Mouse (Mus musculus) intestine, postnatal 0 days (tissue): ENCODE results near the gene Zbtb7b. TPM values are rescaled to one million over a fixed set of nuclear protein-coding genes. Genes with fewer than 3 reads are reported as not detected.

ENCODE experiments used
- ATAC-seq: fragments of 200-750 bp; cut with Nextera tagmentation; 2 replicates; pipeline ENCODE4 v1.8.0; 2017; ENCODE audit warnings: mild to moderate bottlenecking, moderate TSS enrichment, moderate library complexity
- H3K27ac ChIP-seq: fragments of 300-500 bp; sonication (generic); 2 replicates; pipeline ENCODE4 v1.5.1; 2014; ENCODE audit warnings: mild to moderate bottlenecking, low read depth, low read length, moderate library complexity
- H3K27me3 ChIP-seq: fragments of 300-500 bp; sonication (generic); replicated peaks from 2 replicates; pipeline ENCODE4 v1.6.1; 2014; ENCODE audit warnings: low read length, mixed read lengths; ENCODE audit not compliant: control insufficient read depth, insufficient read depth
- H3K36me3 ChIP-seq: fragments of 300-500 bp; sonication (generic); 2 replicates; pipeline ENCODE4 v1.6.1; 2014; ENCODE audit warnings: mild to moderate bottlenecking, moderate library complexity; ENCODE audit not compliant: control insufficient read depth, insufficient read depth
- H3K4me1 ChIP-seq: fragments of 300-500 bp; sonication (generic); replicated peaks from 2 replicates; pipeline ENCODE4 v1.6.1; 2014; ENCODE audit warnings: antibody characterized with exemption, low read length, mixed read lengths; ENCODE audit not compliant: control insufficient read depth, insufficient read depth
- H3K4me2 ChIP-seq: fragments of 300-500 bp; sonication (generic); replicated peaks from 2 replicates; pipeline ENCODE4 v1.6.1; 2014; ENCODE audit warnings: low read depth, mild to moderate bottlenecking, moderate library complexity
- H3K4me3 ChIP-seq: fragments of 300-500 bp; sonication (generic); 2 replicates; pipeline ENCODE4 v1.5.1; 2014; ENCODE audit warnings: low read depth, low read length
- H3K9ac ChIP-seq: fragments of 300-500 bp; sonication (generic); 2 replicates; pipeline ENCODE4 v1.6.1; 2014; ENCODE audit warnings: mild to moderate bottlenecking, low read depth, low read length
- H3K9me3 ChIP-seq: fragments of 300-500 bp; sonication (generic); 2 replicates; pipeline ENCODE4 v1.6.1; 2016; ENCODE audit warnings: mixed run types; ENCODE audit not compliant: control insufficient read depth
- CTCF ChIP-seq: sonication (generic); IDR thresholded peaks from 2 replicates; pipeline ENCODE4 v1.5.1; 2016; ENCODE audit warnings: low read depth, mild to moderate bottlenecking, control low read depth, antibody characterized with exemption, moderate library complexity
- WGBS: fragments of 180-500 bp; shearing (Covaris S2); extraction: QIAGEN DNeasy Blood & Tissue Kit; methylation state at CpG from one replicate; pipeline ENCODE4 v1.1.7; 2014; 5-methylcytosine and 5-hydroxymethylcytosine counted together
- polyA plus RNA-seq: library from polyadenylated mRNA; unstranded; fragments of >200 nt; fragmentation: Nextera tagmentation; extraction: Ambion mirVana; gene quantifications from 2 replicates; pipeline ENCODE4 v1.2.1, GENCODE M21; 2015

Gene Zbtb7b
- polyA plus RNA-seq, result 14.3 and 20.8 TPM in 2 replicates

DNA sequence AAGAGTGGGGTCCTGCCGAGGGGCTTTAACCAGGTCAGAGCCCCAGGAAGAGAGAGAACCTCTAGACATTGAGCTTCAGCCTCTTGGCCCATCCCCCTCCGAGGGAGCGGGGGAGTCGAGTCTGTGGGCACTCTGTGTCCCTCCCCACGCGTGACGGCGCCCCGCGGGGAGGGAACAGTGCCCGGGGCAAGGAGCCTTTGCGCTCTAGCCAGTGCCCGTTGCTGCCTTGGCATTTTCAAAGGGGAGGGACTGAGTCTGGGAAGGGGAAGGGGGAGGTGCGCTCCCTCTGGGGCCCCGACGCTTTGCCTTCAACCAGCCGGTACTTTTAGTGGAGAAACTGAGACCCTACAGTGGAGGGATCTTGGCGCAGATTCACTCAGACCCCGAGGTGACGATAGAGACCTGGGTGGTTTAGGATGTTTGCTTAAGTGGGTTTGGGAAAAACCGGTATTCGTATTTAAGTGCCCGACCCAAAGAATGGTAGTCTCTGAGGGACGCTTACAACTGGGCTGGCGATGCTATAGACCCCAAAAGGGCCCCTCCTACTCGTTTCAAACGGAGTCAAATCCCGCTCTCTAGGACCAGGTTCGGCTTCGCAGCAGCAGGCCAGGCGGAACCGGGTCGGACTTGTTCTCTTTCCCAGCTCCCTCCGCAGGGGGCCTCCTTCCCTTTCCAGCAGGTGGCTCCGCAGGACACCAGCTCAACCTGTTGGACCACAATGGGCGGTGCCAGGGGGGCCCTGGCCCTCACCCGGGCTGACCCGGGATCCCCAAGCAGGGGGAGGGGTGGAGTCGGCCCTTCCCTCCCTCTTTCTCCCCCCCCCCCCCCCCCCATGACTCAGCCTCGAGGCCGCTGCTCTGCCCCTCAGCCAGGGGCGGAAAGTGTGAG is at the start of gene Zbtb7b:
Gene Zbtb7b (minus strand): TSS at position 771 of the 888 bp plus-strand sequence.
- Histone ChIP-seq H3K36me3 (no peaks in the 10 kb centered on the region), H3K4me3 (peak within 1 kb of the TSS; percentile 76), H3K27ac (peak within 1 kb of the TSS; percentile 97), H3K9ac (peak within 1 kb of the TSS; percentile 67), H3K4me1 (no peaks in the 10 kb centered on the region), H3K9me3 (no peaks in the 10 kb centered on the region), H3K4me2 (peak within 1 kb of the TSS; percentile 85), H3K27me3 (no peaks in the 10 kb centered on the region)
- ATAC-seq, result peak; percentile 77
- TF ChIP-seq CTCF, result peak; percentile 69
- WGBS, result under 1% methylated on average over 39 of the region's 42 CpGs

- H3K9me3 ChIP-seq, result no peaks in the 10 kb centered on the region
- no peaks in the 10 kb centered on the region for H3K4me1 ChIP-seq
- H3K9ac ChIP-seq, result no peak overlapping the region
- no peak overlapping the region for H3K4me3 ChIP-seq
- H3K4me2 ChIP-seq, result no peak overlapping the region
- no peaks in the 10 kb centered on the region for H3K27me3 ChIP-seq
- WGBS, result 91% methylated on average over 2 of the region's 2 CpGs
- TF ChIP-seq CTCF, result no peak
- H3K27ac ChIP-seq, result no peak overlapping the region
- no peak for ATAC-seq
- peaks cover 43% of the 10 kb centered on the region for H3K36me3 ChIP-seq
Observed at GRCm38 (mm10) chr3:89440691-89441090, 46.1 kb upstream of the Zbtb7b start.

DNA sequence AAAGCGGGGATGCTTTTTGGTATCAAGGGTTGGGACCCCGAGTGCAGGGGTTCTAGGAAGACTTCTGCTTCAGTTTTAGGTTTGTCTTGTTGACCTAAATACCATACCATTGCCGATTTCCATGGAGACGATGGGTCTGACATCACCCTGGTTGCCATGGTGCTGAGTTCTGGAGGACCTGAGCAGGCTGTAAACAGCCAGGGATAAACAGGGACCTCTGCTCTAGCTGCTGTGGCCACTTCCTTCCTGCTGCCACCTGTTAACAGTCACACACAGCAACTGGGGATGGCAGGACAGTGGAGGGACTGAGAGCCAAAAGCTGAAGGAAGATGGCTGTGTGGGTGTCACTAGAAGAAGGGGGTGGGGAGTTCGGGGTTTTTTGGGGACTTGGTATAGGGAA is 42.7 kb upstream of the Zbtb7b start:
- H3K4me2 ChIP-seq, result peak overlapping the region; percentile 77
- peak overlapping the region; percentile 52 for H3K4me3 ChIP-seq
- 25% methylated on average over 5 of the region's 5 CpGs for WGBS
- H3K4me1 ChIP-seq, result no peaks in the 10 kb centered on the region
- H3K9me3 ChIP-seq, result no peaks in the 10 kb centered on the region
- peak overlapping the region; percentile 53; the same call in 1 of the 2 replicates for H3K9ac ChIP-seq
- ATAC-seq, result peak; percentile 26; the same call in 1 of the 2 replicates
- no peak for TF ChIP-seq CTCF
- peaks cover 33% of the 10 kb centered on the region for H3K36me3 ChIP-seq
- H3K27ac ChIP-seq, result no peak overlapping the region
- no peaks in the 10 kb centered on the region for H3K27me3 ChIP-seq

GRCm38 (mm10) chr3:89436176-89437113 is 41.9 kb upstream of the Zbtb7b start, which contains the start of gene Pbxip1:
Gene Pbxip1 (plus strand): TSS chr3:89436706.
- peak within 1 kb of the TSS; percentile 52 for H3K4me3 ChIP-seq
- H3K9ac ChIP-seq, result peak within 1 kb of the TSS; percentile 53
- WGBS, result 5% methylated on average over 16 of the region's 16 CpGs
- no peaks in the 10 kb centered on the region for H3K27me3 ChIP-seq
- no peak for TF ChIP-seq CTCF
- H3K27ac ChIP-seq, result peak within 1 kb of the TSS; percentile 74
- H3K9me3 ChIP-seq, result no peaks in the 10 kb centered on the region
- peak within 1 kb of the TSS; percentile 77 for H3K4me2 ChIP-seq
- 0 out of 2 replicates have a peak, but pooled peaks cover under 1% of the 10 kb centered on the region for H3K4me1 ChIP-seq
- peaks cover 34% of the 10 kb centered on the region for H3K36me3 ChIP-seq
- ATAC-seq, result peak; percentile 73

DNA sequence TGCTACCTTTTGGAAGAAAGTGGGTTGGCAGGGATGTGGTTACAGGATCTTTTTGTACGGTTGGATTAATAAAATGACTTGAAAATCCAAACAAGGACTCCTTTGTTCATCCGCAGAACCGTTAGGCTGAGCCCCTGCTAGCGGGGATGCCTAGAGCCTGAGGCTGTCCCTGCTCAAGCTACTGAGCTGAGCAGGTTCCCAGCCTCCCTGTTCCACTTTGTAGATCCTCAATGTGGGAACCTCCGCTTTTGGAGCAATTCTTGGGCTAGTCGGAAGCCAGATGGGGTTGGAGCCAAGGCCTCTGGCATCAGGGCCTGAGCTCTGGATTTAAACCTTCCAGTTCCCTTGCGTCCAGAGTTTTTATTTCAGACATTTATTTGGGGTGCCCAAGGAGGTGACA is 40.5 kb upstream of the Zbtb7b start:
- Histone ChIP-seq H3K4me3 (no peak overlapping the region), H3K9ac (no peak overlapping the region), H3K9me3 (no peaks in the 10 kb centered on the region), H3K27ac (no peak overlapping the region), H3K27me3 (no peaks in the 10 kb centered on the region), H3K4me1 (0 out of 2 replicates have a peak, but pooled peaks cover 7% of the 10 kb centered on the region), H3K36me3 (peaks cover 27% of the 10 kb centered on the region), H3K4me2 (no peak overlapping the region)
- no peak for ATAC-seq
- no peak for TF ChIP-seq CTCF
- 78% methylated on average over 7 of the region's 7 CpGs for whole genome bisulfite sequencing
